Mouse (Mus musculus) embryonic facial prominence, embryonic 14.5 days (tissue): Measurements from ENCODE around the gene E2f6. TPM values are rescaled to one million over a fixed set of nuclear protein-coding genes. Genes with fewer than 3 reads are reported as not detected.
A peak's percentile ranks its signal among the peaks of the same experiment; 100 is the strongest.

Source experiments
- ATAC-seq: fragments of 200-750 bp; cut with Nextera tagmentation; 2 replicates; pipeline ENCODE4 v1.8.0; 2017; ENCODE audit warnings: low read depth, moderate number of reproducible peaks, moderate TSS enrichment
- DNase-seq: peaks from one replicate; pipeline ENCODE4 v3.0.0-alpha.2; 2015; ENCODE audit warnings: low spot score
- H3K27ac ChIP-seq: fragments of 300-500 bp; sonication (generic); replicated peaks from 2 replicates; pipeline ENCODE4 v1.5.1; 2014; ENCODE audit warnings: low read depth, mild to moderate bottlenecking, low read length, moderate library complexity
- H3K27me3 ChIP-seq: fragments of 300-500 bp; sonication (generic); replicated peaks from 2 replicates; pipeline ENCODE4 v1.6.1; 2014; ENCODE audit warnings: low read length; ENCODE audit not compliant: control insufficient read depth, insufficient read depth
- H3K36me3 ChIP-seq: fragments of 300-500 bp; sonication (generic); 2 replicates; pipeline ENCODE4 v1.6.1; 2014; ENCODE audit warnings: low read length, mixed read lengths; ENCODE audit not compliant: control insufficient read depth, insufficient read depth
- H3K4me1 ChIP-seq: fragments of 300-500 bp; sonication (generic); 2 replicates; pipeline ENCODE4 v1.6.1; 2014; ENCODE audit warnings: antibody characterized with exemption, low read length; ENCODE audit not compliant: control insufficient read depth, insufficient read depth
- H3K4me2 ChIP-seq: fragments of 300-500 bp; sonication (generic); 2 replicates; pipeline ENCODE4 v1.6.1; 2014; ENCODE audit warnings: low read depth, mild to moderate bottlenecking, low read length, moderate library complexity, mixed read lengths
- H3K4me3 ChIP-seq: fragments of 300-500 bp; sonication (generic); 2 replicates; pipeline ENCODE4 v1.5.1; 2014; ENCODE audit warnings: low read depth, mild to moderate bottlenecking, low read length
- H3K9ac ChIP-seq: fragments of 300-500 bp; sonication (generic); 2 replicates; pipeline ENCODE4 v1.6.1; 2014; ENCODE audit warnings: low read depth, mild to moderate bottlenecking, low read length, moderate library complexity, mixed read lengths
- H3K9me3 ChIP-seq: fragments of 300-500 bp; sonication (generic); 2 replicates; pipeline ENCODE4 v1.6.1; 2016; ENCODE audit warnings: low read length; ENCODE audit not compliant: control insufficient read depth
- WGBS: fragments of 180-500 bp; shearing (Covaris S2); extraction: QIAGEN DNeasy Blood & Tissue Kit; methylation state at CpG from one replicate; pipeline ENCODE4 v1.1.7; 2014; 5-methylcytosine and 5-hydroxymethylcytosine counted together
- polyA plus RNA-seq: library from polyadenylated mRNA; unstranded; fragments of >200 nt; fragmentation: Nextera tagmentation; extraction: Ambion mirVana; gene quantifications from 2 replicates; pipeline ENCODE4 v1.2.1, GENCODE M21; 2014

The E2f6 gene
- polyA plus RNA-seq, 1 experiment from 2014 or later = 51.9 TPM

- WGBS = 81% methylated on average over 3 of the region's 3 CpGs
- no peaks in the 10 kb centered on the region for H3K36me3 ChIP-seq
- no peak overlapping the region for H3K4me3 ChIP-seq
- no peak overlapping the region for H3K9ac ChIP-seq
- no peaks in the 10 kb centered on the region for H3K9me3 ChIP-seq
- H3K27me3 ChIP-seq = no peaks in the 10 kb centered on the region
- no peak overlapping the region for H3K4me2 ChIP-seq
- no peaks in the 10 kb centered on the region for H3K4me1 ChIP-seq
- no peak for DNase-seq
- H3K27ac ChIP-seq = no peak overlapping the region
- ATAC-seq = no peak
Measured at GRCm38 (mm10) chr12:16775351-16775750, 35.4 kb upstream of the E2f6 start.

- Histone ChIP-seq H3K36me3 (no peaks in the 10 kb centered on the region), H3K9me3 (no peaks in the 10 kb centered on the region), H3K9ac (no peak overlapping the region), H3K4me2 (no peak overlapping the region), H3K4me1 (no peaks in the 10 kb centered on the region), H3K4me3 (no peak overlapping the region), H3K27ac (no peak overlapping the region), H3K27me3 (no peaks in the 10 kb centered on the region)
- no peak for DNase-seq
- WGBS = 83% methylated on average over 5 of the region's 5 CpGs
- no peak for ATAC-seq
Measured at GRCm38 (mm10) chr12:16778523-16778922, 32.2 kb upstream of the E2f6 start.

GRCm38 (mm10) chr12:16779165-16779564, 31.6 kb upstream of the E2f6 start:
- no peak overlapping the region for H3K4me3 ChIP-seq
- H3K36me3 ChIP-seq = no peaks in the 10 kb centered on the region
- H3K4me1 ChIP-seq = no peaks in the 10 kb centered on the region
- no peak overlapping the region for H3K4me2 ChIP-seq
- H3K27me3 ChIP-seq = no peaks in the 10 kb centered on the region
- ATAC-seq (no peak), DNase-seq (no peak)
- H3K9me3 ChIP-seq = no peaks in the 10 kb centered on the region
- H3K9ac ChIP-seq = no peak overlapping the region
- 71% methylated on average over 2 of the region's 2 CpGs for WGBS
- no peak overlapping the region for H3K27ac ChIP-seq

- H3K4me1 ChIP-seq = no peaks in the 10 kb centered on the region
- DNase-seq (no peak), ATAC-seq (no peak)
- H3K4me2 ChIP-seq = no peak overlapping the region
- WGBS = 74% methylated on average over 3 of the region's 3 CpGs
- no peaks in the 10 kb centered on the region for H3K27me3 ChIP-seq
- no peak overlapping the region for H3K4me3 ChIP-seq
- H3K27ac ChIP-seq = no peak overlapping the region
- no peaks in the 10 kb centered on the region for H3K9me3 ChIP-seq
- no peak overlapping the region for H3K9ac ChIP-seq
- no peaks in the 10 kb centered on the region for H3K36me3 ChIP-seq
Measured at GRCm38 (mm10) chr12:16780320-16780719, 30.4 kb upstream of the E2f6 start.

- 82% methylated on average over 14 of the region's 14 CpGs for WGBS
- H3K9me3 ChIP-seq = no peaks in the 10 kb centered on the region
- DNase-seq = no peak
- no peak overlapping the region for H3K9ac ChIP-seq
- H3K36me3 ChIP-seq = no peaks in the 10 kb centered on the region
- H3K4me1 ChIP-seq = no peaks in the 10 kb centered on the region
- no peak overlapping the region for H3K4me2 ChIP-seq
- no peaks in the 10 kb centered on the region for H3K27me3 ChIP-seq
- H3K4me3 ChIP-seq = no peak overlapping the region
- H3K27ac ChIP-seq = no peak overlapping the region
- ATAC-seq = no peak
Measured at GRCm38 (mm10) chr12:16781034-16781746, 29.6 kb upstream of the E2f6 start.

GRCm38 (mm10) chr12:16788600-16788999, 22.2 kb upstream of the E2f6 start:
- no peaks in the 10 kb centered on the region for H3K27me3 ChIP-seq
- H3K4me2 ChIP-seq = no peak overlapping the region
- H3K9me3 ChIP-seq = no peaks in the 10 kb centered on the region
- no peaks in the 10 kb centered on the region for H3K36me3 ChIP-seq
- WGBS = 54% methylated on average over 2 of the region's 2 CpGs
- no peaks in the 10 kb centered on the region for H3K4me1 ChIP-seq
- H3K27ac ChIP-seq = no peak overlapping the region
- no peak for ATAC-seq
- DNase-seq = no peak
- no peak overlapping the region for H3K4me3 ChIP-seq
- no peak overlapping the region for H3K9ac ChIP-seq

GRCm38 (mm10) chr12:16789199-16789598, 21.6 kb upstream of the E2f6 start:
- H3K4me3 ChIP-seq = no peak overlapping the region
- DNase-seq = no peak
- no peaks in the 10 kb centered on the region for H3K9me3 ChIP-seq
- H3K4me1 ChIP-seq = no peaks in the 10 kb centered on the region
- ATAC-seq = no peak
- H3K4me2 ChIP-seq = no peak overlapping the region
- no peaks in the 10 kb centered on the region for H3K27me3 ChIP-seq
- WGBS = 50% methylated on average over 1 of the region's 1 CpGs
- no peak overlapping the region for H3K27ac ChIP-seq
- H3K9ac ChIP-seq = no peak overlapping the region
- H3K36me3 ChIP-seq = no peaks in the 10 kb centered on the region

GRCm38 (mm10) chr12:16789756-16790155, 21.0 kb upstream of the E2f6 start:
- no peak overlapping the region for H3K27ac ChIP-seq
- H3K27me3 ChIP-seq = no peaks in the 10 kb centered on the region
- H3K9me3 ChIP-seq = no peaks in the 10 kb centered on the region
- DNase-seq = peak; percentile 23
- H3K4me2 ChIP-seq = no peak overlapping the region
- WGBS = 16% methylated on average over 4 of the region's 4 CpGs
- no peak overlapping the region for H3K4me3 ChIP-seq
- H3K36me3 ChIP-seq = no peaks in the 10 kb centered on the region
- H3K4me1 ChIP-seq = no peaks in the 10 kb centered on the region
- H3K9ac ChIP-seq = no peak overlapping the region
- no peak for ATAC-seq

- Histone ChIP-seq H3K27ac (no peak overlapping the region), H3K27me3 (no peaks in the 10 kb centered on the region), H3K4me2 (no peak overlapping the region), H3K9ac (no peak overlapping the region), H3K4me1 (no peaks in the 10 kb centered on the region), H3K36me3 (no peaks in the 10 kb centered on the region), H3K4me3 (no peak overlapping the region), H3K9me3 (no peaks in the 10 kb centered on the region)
- 67% methylated on average over 4 of the region's 4 CpGs for WGBS
- DNase-seq (no peak), ATAC-seq (no peak)
Measured at GRCm38 (mm10) chr12:16790456-16790855, 20.3 kb upstream of the E2f6 start.
